Mouse (Mus musculus): ENCODE measurements around the gene Gm5089.
"Not testable (repeated sequence)": the region's sequence is repeated elsewhere in the genome, so short reads cannot be mapped to it uniquely, and the experiment has no call there.

Gene Gm5089

GRCm38 (mm10) chr14:122477261-122477671, 26.4 kb upstream of the Gm5089 start:
- no peak for DNase-seq

- no peak for DNase-seq
Measured at GRCm38 (mm10) chr14:122476822-122477215, 25.9 kb upstream of the Gm5089 start.

GRCm38 (mm10) chr14:122476041-122476821, 25.3 kb upstream of the Gm5089 start:
- no peak for DNase-seq

- no peak for DNase-seq
Measured at GRCm38 (mm10) chr14:122475557-122476040, 24.7 kb upstream of the Gm5089 start.

GRCm38 (mm10) chr14:122474891-122475556, 24.1 kb upstream of the Gm5089 start, which contains the start of gene Zic2:
Gene Zic2, plus strand, starts transcription at chr14:122475435.
- DNase-seq: no peak

GRCm38 (mm10) chr14:122474041-122474890, 23.4 kb upstream of the Gm5089 start:
- DNase-seq: no peak

- DNase-seq: no peak
Measured at GRCm38 (mm10) chr14:122473211-122473751, 22.4 kb upstream of the Gm5089 start.

- no peak for DNase-seq
Measured at GRCm38 (mm10) chr14:122472647-122473046, 21.7 kb upstream of the Gm5089 start.

GRCm38 (mm10) chr14:122472161-122472560, 21.2 kb upstream of the Gm5089 start:
- no peak for DNase-seq

- DNase-seq: no peak
Measured at GRCm38 (mm10) chr14:122471449-122472085, 20.7 kb upstream of the Gm5089 start.

GRCm38 (mm10) chr14:122468971-122469755, 18.2 kb upstream of the Gm5089 start:
- no peak for DNase-seq

GRCm38 (mm10) chr14:122467926-122468841, 17.3 kb upstream of the Gm5089 start:
- no peak for DNase-seq

- DNase-seq: no peak
Measured at GRCm38 (mm10) chr14:122466756-122467362, 15.9 kb upstream of the Gm5089 start.

- DNase-seq: no peak
Measured at GRCm38 (mm10) chr14:122465931-122466490, 15.1 kb upstream of the Gm5089 start.

GRCm38 (mm10) chr14:122464763-122465741, 14.1 kb upstream of the Gm5089 start, which contains the start of gene Zic5:
Gene Zic5, minus strand, starts transcription at chr14:122465677.
- no peak for DNase-seq

- DNase-seq: no peak
Measured at GRCm38 (mm10) chr14:122464351-122464762, 13.4 kb upstream of the Gm5089 start.

GRCm38 (mm10) chr14:122463734-122464341, 12.9 kb upstream of the Gm5089 start:
- DNase-seq: not testable (repeated sequence)

All from spleen, adult 18-20 months (tissue).